Mouse (Mus musculus): ENCODE data around the gene Slc9a9.

DNA sequence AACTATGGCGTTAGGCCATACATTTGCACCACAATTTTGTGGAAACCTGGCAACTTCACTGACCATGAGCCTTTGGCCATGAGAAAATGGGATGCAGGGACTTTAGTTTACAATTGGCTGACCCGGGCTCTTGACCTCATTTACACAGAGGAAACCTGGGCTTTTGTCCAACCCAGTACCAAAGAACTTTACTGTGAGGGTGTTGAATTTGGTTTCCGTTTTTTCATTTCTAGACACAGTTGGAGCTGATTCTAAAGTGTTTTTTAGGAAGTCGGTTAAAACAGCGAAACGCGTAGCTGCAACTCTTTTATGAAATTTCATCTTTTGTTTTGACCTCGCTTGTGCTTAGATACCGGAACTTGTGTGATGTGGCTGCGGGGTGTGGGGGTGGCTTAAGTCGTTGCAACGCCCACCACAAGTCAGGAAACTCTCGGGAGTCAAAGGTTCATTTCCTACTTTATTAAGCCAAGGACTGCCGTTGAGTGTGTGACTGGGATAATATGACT lies 402.8 kb downstream of the Slc9a9 start:
- TF ChIP-seq GATA1 (IDR thresholded peaks at IDR 0.05; ENCODE audit: borderline replicate concordance, low read length): no peak
- TF ChIP-seq FLI1 (IDR thresholded peaks at IDR 0.05; ENCODE audit: low read length): no peak

Data from megakaryocyte, embryonic 14.5 days (primary cell).